8 mouse cellular contexts compared by ENCODE assay signal in the genomic region with DNA sequence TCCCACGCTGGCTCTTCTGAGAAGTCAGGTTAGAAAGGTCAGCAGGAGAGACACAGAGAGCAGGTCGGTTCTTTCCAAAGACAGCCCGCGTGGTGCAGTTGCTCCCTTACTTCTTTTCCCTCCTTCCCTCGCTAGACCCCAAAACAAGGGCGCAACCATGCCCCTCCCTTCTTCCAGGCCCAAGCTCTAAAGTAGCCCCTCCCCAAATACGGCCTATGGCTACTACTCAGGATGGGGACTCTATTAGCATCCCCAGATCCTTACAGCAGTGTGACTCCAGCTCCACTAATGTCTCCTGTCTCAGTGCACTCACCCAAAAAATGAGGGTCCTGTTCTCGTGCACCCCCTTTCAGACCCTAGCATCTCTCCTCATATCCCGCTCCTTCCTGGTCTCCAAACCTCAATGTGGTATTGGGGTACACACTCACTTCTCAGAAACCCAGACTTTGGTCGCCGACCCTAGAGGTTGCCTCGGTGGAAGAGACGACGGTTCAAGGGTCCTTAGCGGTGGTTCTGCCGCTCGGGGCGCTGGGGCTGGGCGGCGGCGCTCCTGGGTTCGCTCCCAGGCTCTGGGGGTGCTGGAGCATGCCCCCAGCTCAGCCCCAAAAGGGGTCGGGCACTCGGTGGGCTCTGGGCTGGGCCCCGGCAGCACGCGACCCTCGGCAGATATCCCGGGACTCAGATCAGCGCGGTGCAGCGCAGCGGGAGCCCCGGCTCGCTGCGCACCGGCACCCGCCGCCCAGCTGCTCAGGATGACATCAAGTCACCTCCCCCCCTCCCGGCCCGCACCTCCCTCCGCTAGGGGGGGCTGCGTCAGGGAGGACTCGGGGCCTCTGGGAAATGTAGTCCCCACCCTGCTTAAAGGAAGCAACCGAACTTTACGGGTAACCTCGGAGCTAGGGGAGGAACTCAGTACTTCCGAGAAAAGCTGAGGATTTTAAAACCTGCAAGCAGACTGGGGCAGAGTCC. TPM values are rescaled to one million over a fixed set of nuclear protein-coding genes. Genes with fewer than 3 reads are reported as not detected.
A peak's percentile ranks its signal among the peaks of the same experiment; 100 is the strongest.
DNase-seq lines count a peak whose midpoint lies in the region; ATAC-seq lines count a peak whose summit lies in the region.

A gene (minus strand): TSS at position 789 of the 969 bp plus-strand sequence.

- ATAC-seq in inflammation-experienced regulatory T-cells, adult 6 months = peak; percentile 90
- ATAC-seq in megakaryocyte-erythroid progenitor cell, adult 5-6 weeks (replicated peaks; ENCODE audit: low FRiP score, low TSS enrichment, poor library complexity, severe bottlenecking) = peak; percentile 58

- DNase-seq in adipocyte (ENCODE audit: low spot score) = peak; percentile 94
- DNase-seq in embryo, embryonic 10 days (ENCODE audit: low spot score) = peak; percentile 92
- peak; percentile 95 for DNase-seq in gastrocnemius, postnatal 14 days
- peak; percentile 92 to 96 for DNase-seq in left cerebral cortex, postnatal 10 days (ENCODE audit: extremely low spot score in 1 of 2, low spot score in 2 of 2)
- DNase-seq in right cerebral cortex, postnatal 25 days = peak; percentile 92
- peak; percentile 90 to 94 for DNase-seq in urinary bladder, postnatal 4 days (ENCODE audit: low spot score in 2 of 2)

- intact Hi-C loops in gastrocnemius, postnatal 14 days (cut with DNase I; ENCODE audit: low total_unique reads) = no loop called here
- intact Hi-C loops in left cerebral cortex, postnatal 10 days (cut with DNase I) = loop anchor here (2.0 kb wide), 1 partner anchor 95 kb away; a partner anchor contains a TSS

RNA-seq across cellular contexts. Expression of the gene that starts here (rescaled TPM):
- 10 to 100 TPM; 22.4 to 24.7 TPM for total RNA-seq in gastrocnemius, postnatal 14 days (2021)
- 1 to 10 TPM; 1.7 to 3.3 (median 2.2) TPM for polyA plus RNA-seq in inflammation-experienced regulatory T-cells, adult 6 months (2017; shearing (Covaris generic))
- 100 to 1,000 TPM; 214 to 224 TPM for total RNA-seq in left cerebral cortex, postnatal 10 days (2021)
- 10.9 and 24.0 TPM in 2 replicates for total RNA-seq in megakaryocyte-erythroid progenitor cell, adult 5-6 weeks (2014; fragmentation: Nextera tagmentation)
- 8.6 and 10.3 TPM in 2 replicates for total RNA-seq in megakaryocyte-erythroid progenitor cell, adult 5-6 weeks (2017)

Comparison
In these comparisons a context has a peak if more than half of its experiments do, and no peak if none do; other contexts are left out.
1. Peak in every context shown above with its lines: DNase-seq and ATAC-seq.
2. RNA of the gene that starts here (total RNA-seq): 214 to 224 TPM in left cerebral cortex, postnatal 10 days; 22.4 to 24.7 TPM in gastrocnemius, postnatal 14 days and 8.6 to 24.0 TPM in megakaryocyte-erythroid progenitor cell, adult 5-6 weeks; every median in the first group is over 4 times any median in the second.